Mouse (Mus musculus): ENCODE data around the gene Nkiras2. TPM values are rescaled to one million over a fixed set of nuclear protein-coding genes. Genes with fewer than 3 reads are reported as not detected.
"Not testable (repeated sequence)": the region's sequence is repeated elsewhere in the genome, so short reads cannot be mapped to it uniquely, and the experiment has no call there.

The Nkiras2 gene
- total RNA-seq, 2 experiments from 2014 or later = 16.9 to 30.0 TPM

- no peak for ATAC-seq (replicated peaks; ENCODE audit: poor library complexity, severe bottlenecking)
Measured at GRCm38 (mm10) chr11:100625754-100626700, 7.0 kb downstream of the Nkiras2 start.

- ATAC-seq (replicated peaks; ENCODE audit: poor library complexity, severe bottlenecking) = peak; percentile 80
Measured at GRCm38 (mm10) chr11:100626701-100627195, 7.7 kb downstream of the Nkiras2 start.

GRCm38 (mm10) chr11:100628056-100628455 is 9.0 kb downstream of the Nkiras2 start:
- ATAC-seq (replicated peaks; ENCODE audit: poor library complexity, severe bottlenecking) = no peak

- ATAC-seq (replicated peaks; ENCODE audit: poor library complexity, severe bottlenecking) = no peak
Measured at GRCm38 (mm10) chr11:100628862-100629352, 9.9 kb downstream of the Nkiras2 start.

GRCm38 (mm10) chr11:100634530-100634929 is 15.5 kb downstream of the Nkiras2 start:
- ATAC-seq (replicated peaks; ENCODE audit: poor library complexity, severe bottlenecking) = no peak

GRCm38 (mm10) chr11:100640159-100640906 is 21.3 kb downstream of the Nkiras2 start:
- peak; percentile 74 for ATAC-seq (replicated peaks; ENCODE audit: poor library complexity, severe bottlenecking)

GRCm38 (mm10) chr11:100643612-100644575 is 24.9 kb downstream of the Nkiras2 start:
- ATAC-seq (replicated peaks; ENCODE audit: poor library complexity, severe bottlenecking) = no peak

- peak; percentile 82 for ATAC-seq (replicated peaks; ENCODE audit: poor library complexity, severe bottlenecking)
Measured at GRCm38 (mm10) chr11:100646265-100646664, 27.2 kb downstream of the Nkiras2 start.

- no peak for ATAC-seq (replicated peaks; ENCODE audit: poor library complexity, severe bottlenecking)
Measured at GRCm38 (mm10) chr11:100648405-100648804, 29.4 kb downstream of the Nkiras2 start.

GRCm38 (mm10) chr11:100651205-100651604 is 32.2 kb downstream of the Nkiras2 start:
- no peak for ATAC-seq (replicated peaks; ENCODE audit: poor library complexity, severe bottlenecking)

- no peak for ATAC-seq (replicated peaks; ENCODE audit: poor library complexity, severe bottlenecking)
Measured at GRCm38 (mm10) chr11:100651748-100652147, 32.7 kb downstream of the Nkiras2 start.

- not testable (repeated sequence) for ATAC-seq (replicated peaks; ENCODE audit: poor library complexity, severe bottlenecking)
Measured at GRCm38 (mm10) chr11:100655589-100655988, 36.5 kb downstream of the Nkiras2 start.

- ATAC-seq (replicated peaks; ENCODE audit: poor library complexity, severe bottlenecking) = no peak
Measured at GRCm38 (mm10) chr11:100656458-100656857, 37.4 kb downstream of the Nkiras2 start.

GRCm38 (mm10) chr11:100659806-100660205 is 40.8 kb downstream of the Nkiras2 start:
- no peak for ATAC-seq (replicated peaks; ENCODE audit: poor library complexity, severe bottlenecking)

- ATAC-seq (replicated peaks; ENCODE audit: poor library complexity, severe bottlenecking) = no peak
Measured at GRCm38 (mm10) chr11:100671049-100671448, 52.0 kb downstream of the Nkiras2 start.

- no peak for ATAC-seq (replicated peaks; ENCODE audit: poor library complexity, severe bottlenecking)
Measured at GRCm38 (mm10) chr11:100671956-100672355, 52.9 kb downstream of the Nkiras2 start.

GRCm38 (mm10) chr11:100673169-100673568 is 54.1 kb downstream of the Nkiras2 start:
- no peak for ATAC-seq (replicated peaks; ENCODE audit: poor library complexity, severe bottlenecking)
